Mouse (Mus musculus): ENCODE data around the gene Nrm.

- TF ChIP-seq CTCF (IDR thresholded peaks at IDR 0.05; ENCODE audit: low read depth) (no peak), EP300 (optimal IDR thresholded peaks at IDR 0.05) (no peak)
Observed at GRCm38 (mm10) chr17:35909919-35910369, 48.8 kb downstream of the Nrm start, which contains the start of gene Atat1.
